Mouse (Mus musculus): ENCODE results near the gene Wdr81. TPM values are rescaled to one million over a fixed set of nuclear protein-coding genes. Genes with fewer than 3 reads are reported as not detected.
"Not testable (repeated sequence)": the region's sequence is repeated elsewhere in the genome, so short reads cannot be mapped to it uniquely, and the experiment has no call there.

The Wdr81 gene
- polyA plus RNA-seq, 1 experiment from 2014 or later, result 5.9 TPM

- H3K36me3 ChIP-seq, result 0 out of 2 replicates have a peak, but pooled peaks cover 3% of the 10 kb centered on the region
- H3K27me3 ChIP-seq, result no peaks in the 10 kb centered on the region
- H3K4me3 ChIP-seq, result peak overlapping the region; percentile 73
- H3K4me2 ChIP-seq (replicated peaks), result peak overlapping the region; percentile 97
- H3K9me3 ChIP-seq, result no peaks in the 10 kb centered on the region
- peaks cover 44% of the 10 kb centered on the region for H3K4me1 ChIP-seq
- no peak for ATAC-seq (ENCODE audit: low FRiP score, low read depth)
- H3K27ac ChIP-seq, result peak overlapping the region; percentile 92
- no peak overlapping the region for H3K9ac ChIP-seq
- WGBS, result 30% methylated on average over 5 of the region's 5 CpGs
These were observed 5.2 kb upstream of the Wdr81 start for GRCm38 (mm10) chr11:75459751-75460102.

GRCm38 (mm10) chr11:75459141-75459711 lies 4.7 kb upstream of the Wdr81 start:
- H3K9me3 ChIP-seq, result no peaks in the 10 kb centered on the region
- H3K4me3 ChIP-seq, result no peak overlapping the region
- 79% methylated on average over 5 of the region's 5 CpGs for WGBS
- H3K27me3 ChIP-seq, result no peaks in the 10 kb centered on the region
- no peak overlapping the region; the same call in 1 of the 2 replicates for H3K27ac ChIP-seq
- no peaks in the 10 kb centered on the region for H3K36me3 ChIP-seq
- no peak for ATAC-seq (ENCODE audit: low FRiP score, low read depth)
- H3K4me2 ChIP-seq (replicated peaks), result peak overlapping the region; percentile 97; the same call in 1 of the 2 replicates
- H3K9ac ChIP-seq, result no peak overlapping the region
- H3K4me1 ChIP-seq, result peaks cover 44% of the 10 kb centered on the region

GRCm38 (mm10) chr11:75458628-75459041 lies 4.1 kb upstream of the Wdr81 start:
- Histone ChIP-seq H3K4me2 (replicated peaks) (no peak overlapping the region), H3K9me3 (no peaks in the 10 kb centered on the region), H3K9ac (no peak overlapping the region), H3K4me3 (no peak overlapping the region), H3K27ac (no peak overlapping the region), H3K27me3 (0 out of 2 replicates have a peak, but pooled peaks cover under 1% of the 10 kb centered on the region), H3K36me3 (no peaks in the 10 kb centered on the region), H3K4me1 (peaks cover 48% of the 10 kb centered on the region)
- 79% methylated on average over 8 of the region's 8 CpGs for WGBS
- ATAC-seq (ENCODE audit: low FRiP score, low read depth), result no peak

- WGBS, result 24% methylated on average over 3 of the region's 3 CpGs
- 0 out of 2 replicates have a peak, but pooled peaks cover 3% of the 10 kb centered on the region for H3K27me3 ChIP-seq
- peaks cover 47% of the 10 kb centered on the region for H3K4me1 ChIP-seq
- H3K9ac ChIP-seq, result no peak overlapping the region
- 0 out of 2 replicates have a peak overlapping the region, but pooled peaks have one; percentile 9 for H3K4me2 ChIP-seq (replicated peaks)
- no peak for ATAC-seq (ENCODE audit: low FRiP score, low read depth)
- H3K27ac ChIP-seq, result no peak overlapping the region
- no peaks in the 10 kb centered on the region for H3K36me3 ChIP-seq
- H3K9me3 ChIP-seq, result no peaks in the 10 kb centered on the region
- no peak overlapping the region for H3K4me3 ChIP-seq
These were observed 3.7 kb upstream of the Wdr81 start for GRCm38 (mm10) chr11:75458169-75458568.

GRCm38 (mm10) chr11:75456440-75456871 lies 1.9 kb upstream of the Wdr81 start:
- no peak overlapping the region for H3K9ac ChIP-seq
- H3K27ac ChIP-seq, result no peak overlapping the region
- no peak for ATAC-seq (ENCODE audit: low FRiP score, low read depth)
- H3K9me3 ChIP-seq, result no peaks in the 10 kb centered on the region
- H3K36me3 ChIP-seq, result peaks cover 2% of the 10 kb centered on the region
- no peak overlapping the region for H3K4me2 ChIP-seq (replicated peaks)
- H3K4me3 ChIP-seq, result no peak overlapping the region
- H3K27me3 ChIP-seq, result 0 out of 2 replicates have a peak, but pooled peaks cover 3% of the 10 kb centered on the region
- H3K4me1 ChIP-seq, result peaks cover 31% of the 10 kb centered on the region
- WGBS, result 87% methylated on average over 7 of the region's 7 CpGs

GRCm38 (mm10) chr11:75455971-75456370 lies 1.5 kb upstream of the Wdr81 start:
- not testable (repeated sequence) for H3K27ac ChIP-seq; ATAC-seq (ENCODE audit: low FRiP score, low read depth); H3K4me3 ChIP-seq; H3K9ac ChIP-seq; H3K36me3 ChIP-seq; H3K27me3 ChIP-seq; H3K9me3 ChIP-seq; H3K4me2 ChIP-seq (replicated peaks)
- 97% methylated on average over 2 of the region's 2 CpGs for WGBS
- peaks cover 31% of the 10 kb centered on the region for H3K4me1 ChIP-seq

GRCm38 (mm10) chr11:75455041-75455736 lies 672 bp upstream of the Wdr81 start:
- ATAC-seq (ENCODE audit: low FRiP score, low read depth), result no peak; the same call in 1 of the 2 replicates
- Histone ChIP-seq H3K9ac (peak overlapping the region; percentile 77), H3K27ac (peak overlapping the region; percentile 48; the same call in 1 of the 2 replicates), H3K27me3 (0 out of 2 replicates have a peak, but pooled peaks cover 3% of the 10 kb centered on the region), H3K9me3 (no peaks in the 10 kb centered on the region), H3K4me1 (peaks cover 27% of the 10 kb centered on the region), H3K4me2 (replicated peaks) (peak overlapping the region; percentile 100), H3K36me3 (peaks cover 11% of the 10 kb centered on the region), H3K4me3 (peak overlapping the region; percentile 70)
- 73% methylated on average over 10 of the region's 10 CpGs for WGBS

GRCm38 (mm10) chr11:75452812-75453557 lies 1.5 kb downstream of the Wdr81 start:
- 0 out of 2 replicates have a peak, but pooled peaks cover 3% of the 10 kb centered on the region for H3K27me3 ChIP-seq
- peaks cover 17% of the 10 kb centered on the region for H3K4me1 ChIP-seq
- H3K9ac ChIP-seq, result peak overlapping the region; percentile 77; the same call in 1 of the 2 replicates
- H3K36me3 ChIP-seq, result peaks cover 29% of the 10 kb centered on the region
- H3K4me2 ChIP-seq (replicated peaks), result peak overlapping the region; percentile 100
- no peak overlapping the region for H3K27ac ChIP-seq
- no peak for ATAC-seq (ENCODE audit: low FRiP score, low read depth)
- H3K4me3 ChIP-seq, result peak overlapping the region; percentile 70
- 91% methylated on average over 31 of the region's 31 CpGs for WGBS
- no peaks in the 10 kb centered on the region for H3K9me3 ChIP-seq

GRCm38 (mm10) chr11:75452081-75452480 lies 2.4 kb downstream of the Wdr81 start:
- Histone ChIP-seq H3K4me3 (no peak overlapping the region), H3K9ac (no peak overlapping the region), H3K27ac (no peak overlapping the region), H3K36me3 (peaks cover 38% of the 10 kb centered on the region), H3K27me3 (0 out of 2 replicates have a peak, but pooled peaks cover 3% of the 10 kb centered on the region), H3K4me1 (peaks cover 17% of the 10 kb centered on the region), H3K9me3 (no peaks in the 10 kb centered on the region), H3K4me2 (replicated peaks) (no peak overlapping the region)
- ATAC-seq (ENCODE audit: low FRiP score, low read depth), result no peak
- WGBS, result 92% methylated on average over 8 of the region's 8 CpGs

GRCm38 (mm10) chr11:75450936-75451335 lies 3.6 kb downstream of the Wdr81 start:
- Histone ChIP-seq H3K36me3 (peaks cover 42% of the 10 kb centered on the region), H3K9me3 (no peaks in the 10 kb centered on the region), H3K27ac (no peak overlapping the region), H3K4me2 (replicated peaks) (no peak overlapping the region), H3K4me3 (no peak overlapping the region), H3K27me3 (0 out of 2 replicates have a peak, but pooled peaks cover 3% of the 10 kb centered on the region), H3K4me1 (peaks cover 17% of the 10 kb centered on the region), H3K9ac (no peak overlapping the region; the same call in 1 of the 2 replicates)
- ATAC-seq (ENCODE audit: low FRiP score, low read depth), result no peak
- WGBS, result 91% methylated on average over 15 of the region's 15 CpGs

GRCm38 (mm10) chr11:75450304-75450908 lies 4.1 kb downstream of the Wdr81 start:
- WGBS, result 87% methylated on average over 8 of the region's 8 CpGs
- H3K9me3 ChIP-seq, result no peaks in the 10 kb centered on the region
- peaks cover 17% of the 10 kb centered on the region for H3K4me1 ChIP-seq
- H3K27ac ChIP-seq, result no peak overlapping the region
- no peak overlapping the region for H3K4me2 ChIP-seq (replicated peaks)
- ATAC-seq (ENCODE audit: low FRiP score, low read depth), result no peak
- H3K36me3 ChIP-seq, result peaks cover 47% of the 10 kb centered on the region
- no peak overlapping the region for H3K4me3 ChIP-seq
- no peak overlapping the region; the same call in none of the 2 replicates for H3K9ac ChIP-seq
- H3K27me3 ChIP-seq, result 0 out of 2 replicates have a peak, but pooled peaks cover 3% of the 10 kb centered on the region
